Mouse (Mus musculus) heart, adult 18-20 months (tissue): ENCODE data around the gene Patl1. TPM values are rescaled to one million over a fixed set of nuclear protein-coding genes. Genes with fewer than 3 reads are reported as not detected.
A peak's percentile ranks its signal among the peaks of the same experiment; 100 is the strongest.
"Not testable (repeated sequence)": the region's sequence is repeated elsewhere in the genome, so short reads cannot be mapped to it uniquely, and the experiment has no call there.

Source experiments
- DNase-seq, 2 experiments: peaks; one replicate each; pipeline ENCODE4 v3.0.0; 2021 to 2022; ENCODE audit warnings: mixed read lengths in 1 of 2
- microRNA-seq, 2 experiments: library from miRNA; unstranded; fragments of <30 nt; microRNA quantifications; one replicate each; pipeline ENCODE4 v1.2.0; 2022
- total RNA-seq, 2 experiments: library from RNA; stranded (reverse); gene quantifications; 2 replicates each; pipeline ENCODE4 v1.2.3; 2021

Gene Patl1
- total RNA-seq, 2 experiments from 2014 or later = 24.7 to 27.3 TPM

- DNase-seq = peak; percentile 35 to 50
Observed at GRCm38 (mm10) chr19:11966201-11966636, 54.0 kb downstream of the Patl1 start.

GRCm38 (mm10) chr19:11969155-11970050 lies 57.2 kb downstream of the Patl1 start:
- peak; percentile 48 to 56 for DNase-seq

GRCm38 (mm10) chr19:11973511-11974222 lies 61.5 kb downstream of the Patl1 start:
- DNase-seq = no peak

DNA sequence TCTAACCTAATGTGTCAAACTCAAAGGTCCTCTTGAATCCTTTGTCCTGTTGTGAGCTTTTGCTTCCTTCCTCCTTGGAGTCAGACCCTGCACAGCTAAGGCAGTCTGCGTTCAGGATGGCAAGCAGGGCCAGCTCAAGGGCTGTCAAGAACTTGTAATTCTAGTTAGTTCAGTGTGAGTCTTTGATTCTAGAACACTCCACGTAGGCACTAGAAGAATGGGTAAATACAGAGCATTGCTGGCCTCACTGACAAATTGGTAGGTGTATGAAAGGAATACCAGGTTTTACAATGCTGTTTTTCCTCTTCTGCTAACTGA lies 62.0 kb downstream of the Patl1 start:
- DNase-seq = no peak

- no peak for DNase-seq
Observed at GRCm38 (mm10) chr19:11975683-11976082, 63.5 kb downstream of the Patl1 start.

GRCm38 (mm10) chr19:11977363-11977762 lies 65.2 kb downstream of the Patl1 start:
- DNase-seq = peak in 1 of 2 experiments; percentile 51

DNA sequence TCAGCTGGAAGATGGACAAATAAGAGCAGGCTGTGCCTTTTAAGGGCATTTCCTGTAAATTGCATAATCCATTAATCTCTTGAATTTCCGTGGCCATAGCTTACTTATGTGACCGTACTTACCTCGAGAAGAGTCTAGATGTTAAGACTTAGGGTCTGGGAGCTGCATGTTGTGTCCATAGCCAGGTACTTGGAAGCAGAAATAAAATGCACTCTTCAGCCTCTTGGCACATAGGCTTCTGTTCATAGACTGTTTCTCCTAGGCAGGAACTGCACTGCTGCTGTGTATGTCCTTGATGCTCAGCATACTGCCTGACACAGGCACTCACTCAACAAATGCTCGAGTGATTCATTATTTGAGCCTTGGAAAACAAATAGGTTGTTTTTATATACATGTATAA lies 68.3 kb downstream of the Patl1 start:
- DNase-seq = no peak

GRCm38 (mm10) chr19:11984614-11985013 lies 72.4 kb downstream of the Patl1 start:
- DNase-seq = not testable (repeated sequence)

GRCm38 (mm10) chr19:11987841-11988240 lies 75.6 kb downstream of the Patl1 start:
- DNase-seq = no peak

DNA sequence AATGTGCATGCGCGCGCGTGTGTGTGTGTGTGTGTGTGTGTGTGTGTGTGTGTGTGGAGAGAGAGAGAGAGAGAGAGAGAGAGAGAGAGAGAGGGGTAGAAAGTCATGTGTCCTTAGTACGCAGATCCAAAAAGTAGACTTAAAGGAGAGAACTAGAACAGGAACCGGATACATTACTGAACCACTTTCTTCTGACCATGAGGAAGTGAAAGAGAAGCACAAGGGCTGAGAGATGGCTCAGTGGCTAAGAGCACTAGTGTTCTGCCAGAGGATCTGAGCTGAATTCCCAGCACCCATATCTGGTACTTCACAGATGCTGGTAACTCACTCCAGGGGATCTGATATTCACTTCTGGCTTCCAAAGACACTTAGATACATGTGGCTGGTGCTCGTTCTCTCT lies 77.1 kb downstream of the Patl1 start:
- no peak for DNase-seq

DNA sequence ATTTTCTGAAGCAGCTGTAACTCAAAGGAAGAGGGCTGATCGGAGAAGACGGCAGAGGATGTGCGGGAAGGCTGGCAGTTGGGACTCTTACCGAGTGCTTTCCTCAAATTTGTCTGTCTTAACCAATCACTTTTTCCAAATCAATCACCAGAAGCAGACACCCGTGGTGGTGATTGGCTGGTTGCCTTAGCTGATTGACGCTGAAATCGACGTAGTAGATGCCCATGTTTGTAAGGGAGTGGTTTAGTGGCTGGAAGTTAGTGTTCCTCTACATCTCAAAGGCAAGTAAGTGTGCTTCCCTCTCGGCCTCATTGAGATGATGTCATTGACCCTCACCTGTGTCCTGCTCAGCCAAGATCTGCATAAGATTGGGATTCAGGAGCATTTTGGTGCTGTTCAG lies 79.8 kb downstream of the Patl1 start:
- DNase-seq = no peak

GRCm38 (mm10) chr19:11992441-11993029 lies 80.3 kb downstream of the Patl1 start:
- DNase-seq = peak; percentile 40 to 59

Small RNAs within 50 kb of the gene (microRNA-seq; reads per million reads assigned to microRNA genes)
- 1.9 reads per million in 2 experiments for gene Mir6994

Other genes with a start within 250 kb of the Patl1 start
- gene Oosp1, start 221.2 kb upstream of the Patl1 start, total RNA-seq = not detected
- not detected for gene Oosp3, start 215.3 kb upstream of the Patl1 start, total RNA-seq
- gene Gif, start 164.8 kb upstream of the Patl1 start, total RNA-seq = not detected
- gene Mrpl16, start 142.0 kb upstream of the Patl1 start, total RNA-seq = 100 to 1,000 TPM; 113 to 120 TPM
- gene Stx3, start 93.0 kb upstream of the Patl1 start, total RNA-seq = 1 to 10 TPM; 3.5 to 4.5 TPM
- gene Olfr1417, start 73.2 kb upstream of the Patl1 start, total RNA-seq = not detected
- gene Olfr1418, start 51.3 kb upstream of the Patl1 start, total RNA-seq = not detected
- not detected for gene Olfr1419, start 37.3 kb upstream of the Patl1 start, total RNA-seq
- not detected for gene Olfr1420, start 25.8 kb upstream of the Patl1 start, total RNA-seq
- gene Osbp, start 53.5 kb downstream of the Patl1 start, total RNA-seq = 10 to 100 TPM; 97.2 to 99.2 TPM
- gene Olfr1423, start 128.9 kb downstream of the Patl1 start, total RNA-seq = not detected
- gene Olfr1424, start 150.3 kb downstream of the Patl1 start, total RNA-seq = not detected
- gene Olfr1425, start 165.3 kb downstream of the Patl1 start, total RNA-seq = not detected
- gene Olfr1426, start 179.6 kb downstream of the Patl1 start, total RNA-seq = not detected
- not detected for gene Olfr1427, start 190.9 kb downstream of the Patl1 start, total RNA-seq
- gene Olfr1428, start 203.5 kb downstream of the Patl1 start, total RNA-seq = not detected
- gene Olfr76, start 210.8 kb downstream of the Patl1 start, total RNA-seq = not detected